Mouse (Mus musculus) mammary gland, adult 2 months (tissue): ENCODE results near the gene Tbc1d14. TPM values are rescaled to one million over a fixed set of nuclear protein-coding genes. Genes with fewer than 3 reads are reported as not detected.

Experiments
- polyA plus RNA-seq: library from polyadenylated mRNA; depleted of rRNA; stranded (reverse); fragments of >200 nt; gene quantifications from 2 replicates; pipeline ENCODE4 v1.2.3, GENCODE M21; 2012; ENCODE audit warnings: low replicate concordance; rRNA removed

Tbc1d14 gene
- 26.9 and 53.4 TPM in 2 replicates for polyA plus RNA-seq

DNA sequence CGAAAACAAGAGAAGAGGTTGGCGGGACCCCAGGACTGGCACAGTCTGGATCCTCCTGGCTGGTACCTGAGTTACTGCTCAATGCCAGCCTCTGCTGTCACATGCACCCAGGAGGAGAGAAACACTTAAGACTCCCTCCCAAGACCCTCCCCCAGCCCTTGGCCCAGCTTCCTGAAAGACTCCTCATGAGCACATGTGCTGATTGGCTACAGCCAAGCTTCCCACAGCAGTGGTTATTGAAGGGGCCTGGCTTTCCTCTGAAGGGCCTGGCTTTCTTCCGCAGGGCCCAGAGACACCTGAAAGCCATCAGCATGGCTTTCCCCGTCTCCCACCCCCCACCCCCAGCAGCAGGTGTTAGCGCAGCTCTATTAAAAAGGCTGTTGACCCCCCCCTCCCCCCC is at the start of gene Tbc1d14:
Gene Tbc1d14 (minus strand): TSS at position 101 of the 400 bp plus-strand sequence.

DNA sequence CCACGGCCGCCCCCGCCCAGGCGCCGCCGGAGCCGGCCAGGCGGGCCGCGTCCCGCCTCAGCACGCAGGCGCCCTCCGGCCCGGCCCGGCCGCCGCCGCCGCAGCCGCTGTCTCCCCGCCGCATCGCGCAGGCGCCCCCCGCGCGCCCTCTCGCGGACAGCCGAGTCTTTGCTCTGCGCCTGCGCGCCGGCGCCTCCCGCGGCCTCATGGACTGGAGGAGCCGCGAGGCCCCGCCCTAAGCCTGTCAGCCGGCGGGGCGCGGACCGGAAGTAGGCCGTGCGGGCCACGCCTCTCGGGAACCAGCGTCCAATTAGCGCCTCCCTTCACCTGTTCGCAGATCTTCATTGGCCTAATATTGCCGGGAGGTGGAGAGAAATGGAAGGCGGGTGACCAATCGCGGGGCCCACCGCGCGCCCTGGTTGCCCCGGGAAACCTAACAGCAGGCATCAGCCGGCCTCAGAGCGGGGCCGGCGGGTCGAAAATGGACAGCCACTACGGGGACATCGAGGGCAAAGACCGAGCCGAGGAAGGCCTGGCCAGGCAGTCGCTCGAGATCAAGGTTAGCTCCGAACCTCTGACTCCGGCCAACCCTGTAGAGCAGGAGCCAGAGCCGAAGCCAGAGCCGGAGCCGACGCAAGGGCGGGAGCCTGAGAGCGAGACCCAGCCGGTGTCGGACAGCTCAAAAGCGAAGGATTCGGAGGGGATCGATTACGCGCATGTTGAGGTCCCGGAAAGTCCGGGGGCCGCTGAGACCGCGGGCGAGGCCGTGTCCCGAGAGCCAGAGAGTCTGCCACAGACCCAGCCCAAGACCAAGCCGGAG is 108.7 kb downstream of the Tbc1d14 start, which contains the start of the genes Tada2b and Ccdc96:
Gene Tada2b (minus strand): TSS at position 115 of the 820 bp plus-strand sequence.
Gene Ccdc96 (plus strand): TSS at position 418 of the 820 bp plus-strand sequence.

GRCm38 (mm10) chr5:36464709-36465661 is 128.1 kb downstream of the Tbc1d14 start, which contains the start of gene Grpel1:
Grpel1 (plus strand) TSS chr5:36464998.

Other genes with a start within 250 kb of the Tbc1d14 start
- gene Sorcs2, start 195.1 kb downstream of the Tbc1d14 start, polyA plus RNA-seq, result 9.4 and 12.1 TPM in 2 replicates
- 12.4 and 19.1 TPM in 2 replicates for gene Grpel1, start 128.3 kb downstream of the Tbc1d14 start, polyA plus RNA-seq
- 16.8 and 18.7 TPM in 2 replicates for gene Tada2b, start 109.0 kb downstream of the Tbc1d14 start, polyA plus RNA-seq
- gene Ccdc96, start 108.7 kb downstream of the Tbc1d14 start, polyA plus RNA-seq, result 0.03 and 0.10 TPM in 2 replicates
- gene D5Ertd579e, start 102.7 kb upstream of the Tbc1d14 start, polyA plus RNA-seq, result 24.3 and 47.9 TPM in 2 replicates
- 15.6 and 41.4 TPM in 2 replicates for gene Bloc1s4, start 155.4 kb upstream of the Tbc1d14 start, polyA plus RNA-seq
- 76.1 and 126 TPM in 2 replicates for gene Mrfap1, start 203.5 kb upstream of the Tbc1d14 start, polyA plus RNA-seq
- gene Man2b2, start 237.4 kb upstream of the Tbc1d14 start, polyA plus RNA-seq, result 87.5 and 121 TPM in 2 replicates